Mouse (Mus musculus) embryo, embryonic 11 days (tissue): ENCODE data around the gene Fads2.

Experiments used
- DNase-seq: peaks from one replicate; pipeline ENCODE4 v3.0.0-alpha.2; 2015

Fads2 gene

DNA sequence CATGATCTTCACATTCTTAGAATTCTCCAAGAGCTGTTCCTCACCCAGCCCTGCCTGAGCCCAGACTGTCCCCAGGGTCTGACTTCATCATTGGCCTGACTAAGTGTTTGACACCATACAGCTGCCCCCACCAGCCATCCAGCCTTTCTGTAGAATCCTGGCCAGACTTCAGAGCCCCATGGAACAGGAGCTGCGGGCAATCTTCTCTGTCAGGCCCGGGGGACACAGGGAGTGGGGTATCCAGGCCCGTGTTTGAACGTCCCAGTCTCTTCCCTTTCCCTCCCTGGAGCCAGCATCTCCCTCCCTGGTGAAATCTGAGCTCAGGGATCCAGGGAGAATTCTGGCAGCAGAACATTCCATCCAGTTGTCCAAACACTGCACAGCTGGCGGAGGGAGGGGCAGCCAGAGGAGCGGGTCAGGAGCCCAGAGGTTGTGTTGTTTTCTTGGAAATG lies 88.7 kb downstream of the Fads2 start:
- DNase-seq, result peak; percentile 79
